21 mouse cellular contexts compared by ENCODE assay signal in genomic region chr2:74733765-74734164, GRCm38 (mm10). TPM values are rescaled to one million over a fixed set of nuclear protein-coding genes. Genes with fewer than 3 reads are reported as not detected.
A peak's percentile ranks its signal among the peaks of the same experiment; 100 is the strongest.
DNase-seq lines count a peak whose midpoint lies in the region; ATAC-seq and TF ChIP-seq lines count a peak whose summit lies in the region.
"Had no signal": no experiment of that assay in that cellular context is flagged by ENCODE, and none has a peak within 500 bp of the region (broad histone marks: within the 10 kb centered on the region; RNA-seq: fewer than 3 reads in every experiment).

No protein-coding gene starts in this region.

- DNase-seq in forebrain, embryonic 10.5 days (ENCODE audit: extremely low spot score, low spot score), result peak; percentile 34
- peak; percentile 9 for DNase-seq in CH12.LX (ENCODE audit: extremely low read depth)
- DNase-seq in limb, embryonic 10.5 days (ENCODE audit: low spot score), result peak; percentile 56
- DNase-seq in adrenal gland, adult 18-20 months (ENCODE audit: low spot score in 2 of 2), result no peak
- no peak for DNase-seq in layer of hippocampus, adult 18-20 months (ENCODE audit: low spot score in 2 of 2)
- DNase-seq: cerebellum, adult 18-20 months; heart, postnatal 10 days; kidney, adult 18-20 months; liver, postnatal 0 days; lung, postnatal 36 days; right cerebral cortex, postnatal 25 days; thymus, postnatal 25 days had no signal

- TF ChIP-seq POLR2A in CH12.LX (IDR thresholded peaks at IDR 0.05; ENCODE audit: low read depth, low read length), result no peak

- no peak for TF ChIP-seq EP300 in CH12.LX (IDR thresholded peaks at IDR 0.05; ENCODE audit: low read length)

- ATAC-seq in forebrain, embryonic 15.5 days (replicated peaks), result no peak
- ATAC-seq in hindbrain, embryonic 12.5 days (ENCODE audit: low FRiP score), result no peak
- no peak for ATAC-seq in midbrain, embryonic 16.5 days
- ATAC-seq: liver, postnatal 0 days; Patski had no signal

- 1% methylated on average over 6 of the region's 6 CpGs for WGBS in forebrain, embryonic 10.5 days
- WGBS in forebrain, embryonic 15.5 days, result 0% methylated on average over 6 of the region's 6 CpGs
- WGBS in hindbrain, embryonic 12.5 days, result 2% methylated on average over 6 of the region's 6 CpGs
- WGBS in limb, embryonic 10.5 days, result 5% methylated on average over 6 of the region's 6 CpGs
- under 1% methylated on average over 6 of the region's 6 CpGs for WGBS in midbrain, embryonic 16.5 days

- peaks cover 7% of the 10 kb centered on the region for H3K4me1 ChIP-seq in forebrain, embryonic 10.5 days
- H3K4me1 ChIP-seq in forebrain, embryonic 15.5 days, result peaks cover 7% of the 10 kb centered on the region
- H3K4me1 ChIP-seq in CH12.LX (ENCODE audit: control insufficient read depth in 1 of 2, insufficient read depth in 2 of 2), result peaks cover 11 to 58% of the 10 kb centered on the region in 2 experiments
- no peaks in the 10 kb centered on the region for H3K4me1 ChIP-seq in hindbrain, embryonic 12.5 days
- peaks cover 100% of the 10 kb centered on the region for H3K4me1 ChIP-seq in limb, embryonic 10.5 days
- H3K4me1 ChIP-seq in midbrain, embryonic 16.5 days (ENCODE audit: control insufficient read depth, insufficient read depth, low read length), result no peaks in the 10 kb centered on the region

- no peaks in the 10 kb centered on the region for H3K9me3 ChIP-seq in forebrain, embryonic 10.5 days
- H3K9me3 ChIP-seq in forebrain, embryonic 15.5 days, result no peaks in the 10 kb centered on the region
- H3K9me3 ChIP-seq in CH12.LX (replicated peaks; ENCODE audit: low read length), result peaks cover 16% of the 10 kb centered on the region
- H3K9me3 ChIP-seq in hindbrain, embryonic 12.5 days (replicated peaks), result no peaks in the 10 kb centered on the region
- no peaks in the 10 kb centered on the region for H3K9me3 ChIP-seq in limb, embryonic 10.5 days (replicated peaks)
- no peaks in the 10 kb centered on the region for H3K9me3 ChIP-seq in midbrain, embryonic 16.5 days (replicated peaks; ENCODE audit: control insufficient read depth, low read length, poor library complexity, severe bottlenecking)
- H3K9me3 ChIP-seq: limb, embryonic 12.5 days had no signal

- H3K4me2 ChIP-seq in forebrain, embryonic 15.5 days (replicated peaks), result no peak overlapping the region
- H3K4me2 ChIP-seq in CH12.LX (ENCODE audit: insufficient read depth, low read depth, poor library complexity, severe bottlenecking), result peak overlapping the region; percentile 98
- peak overlapping the region; percentile 49 for H3K4me2 ChIP-seq in hindbrain, embryonic 12.5 days (replicated peaks)
- H3K4me2 ChIP-seq in midbrain, embryonic 16.5 days (ENCODE audit: low read length), result no peak overlapping the region

- H3K27me3 ChIP-seq in forebrain, embryonic 10.5 days (ENCODE audit: poor library complexity, severe bottlenecking), result peaks cover 100% of the 10 kb centered on the region
- peaks cover 97% of the 10 kb centered on the region for H3K27me3 ChIP-seq in forebrain, embryonic 15.5 days
- H3K27me3 ChIP-seq in CH12.LX (replicated peaks), result no peaks in the 10 kb centered on the region
- peaks cover 90% of the 10 kb centered on the region for H3K27me3 ChIP-seq in hindbrain, embryonic 12.5 days
- H3K27me3 ChIP-seq in limb, embryonic 10.5 days (ENCODE audit: low read depth, poor library complexity, severe bottlenecking), result peaks cover 89% of the 10 kb centered on the region
- peaks cover 74% of the 10 kb centered on the region for H3K27me3 ChIP-seq in midbrain, embryonic 16.5 days (ENCODE audit: control insufficient read depth, insufficient read depth, low read depth, low read length)
- H3K27me3 ChIP-seq: Patski had no signal

- dilution Hi-C loops in CH12.LX (cut with MboI; ENCODE audit: extremely low pct_ligation_motif_present, extremely low pct_unique_long_range_greater_than_20kb, low sequenced_read_pairs), result no loop called here

- in situ Hi-C loops in CH12.LX (cut with MboI; ENCODE audit: low pct_ligation_motif_present, low pct_unique_long_range_greater_than_20kb, low sequenced_read_pairs), result no loop called here

- no peak overlapping the region for H3K27ac ChIP-seq in forebrain, embryonic 10.5 days
- no peak overlapping the region for H3K27ac ChIP-seq in forebrain, embryonic 15.5 days (replicated peaks)
- H3K27ac ChIP-seq in CH12.LX (ENCODE audit: insufficient read depth, low read depth), result no peak overlapping the region
- H3K27ac ChIP-seq in hindbrain, embryonic 12.5 days, result peak overlapping the region; percentile 97
- H3K27ac ChIP-seq in limb, embryonic 10.5 days, result no peak overlapping the region
- no peak overlapping the region for H3K27ac ChIP-seq in midbrain, embryonic 16.5 days (ENCODE audit: low read length)
- H3K27ac ChIP-seq: limb, embryonic 12.5 days had no signal

- no peaks in the 10 kb centered on the region for H3K36me3 ChIP-seq in forebrain, embryonic 10.5 days (replicated peaks)
- H3K36me3 ChIP-seq in forebrain, embryonic 15.5 days, result no peaks in the 10 kb centered on the region
- H3K36me3 ChIP-seq in CH12.LX (replicated peaks in 1 of 2; ENCODE audit: control insufficient read depth in 1 of 2, insufficient read depth in 1 of 2, low read length in 1 of 2), result peaks cover 7 to 24% of the 10 kb centered on the region in 2 experiments
- no peaks in the 10 kb centered on the region for H3K36me3 ChIP-seq in hindbrain, embryonic 12.5 days
- peaks cover 10% of the 10 kb centered on the region for H3K36me3 ChIP-seq in limb, embryonic 10.5 days
- H3K36me3 ChIP-seq in midbrain, embryonic 16.5 days (ENCODE audit: control insufficient read depth, insufficient read depth, low read length), result no peaks in the 10 kb centered on the region
- H3K36me3 ChIP-seq: limb, embryonic 12.5 days had no signal

- no peak overlapping the region for H3K4me3 ChIP-seq in forebrain, embryonic 10.5 days
- no peak overlapping the region for H3K4me3 ChIP-seq in forebrain, embryonic 15.5 days
- peak overlapping the region; percentile 7 to 59 (median 21) for H3K4me3 ChIP-seq in CH12.LX (replicated peaks in 1 of 3; ENCODE audit: low read depth in 2 of 3, low read length in 2 of 3, poor library complexity in 1 of 3)
- peak overlapping the region; percentile 44 for H3K4me3 ChIP-seq in hindbrain, embryonic 12.5 days
- H3K4me3 ChIP-seq in limb, embryonic 10.5 days, result no peak overlapping the region
- no peak overlapping the region for H3K4me3 ChIP-seq in midbrain, embryonic 16.5 days (ENCODE audit: low read depth, low read length)

- H3K79me2 ChIP-seq in CH12.LX (replicated peaks; ENCODE audit: control insufficient read depth, extremely low read depth, insufficient read depth, poor library complexity, severe bottlenecking), result peaks cover 16% of the 10 kb centered on the region

- no peak for TF ChIP-seq CTCF in CH12.LX (conservative IDR thresholded peaks at IDR 0.05 in 1 of 2, IDR thresholded peaks at IDR 0.05 in 1 of 2; ENCODE audit: low read depth in 2 of 2, low read length in 2 of 2)

- no peak overlapping the region for H3K9ac ChIP-seq in forebrain, embryonic 15.5 days (replicated peaks)
- peak overlapping the region; percentile 96 for H3K9ac ChIP-seq in CH12.LX (ENCODE audit: insufficient read depth, low read depth)
- H3K9ac ChIP-seq in hindbrain, embryonic 12.5 days, result peak overlapping the region; percentile 73
- H3K9ac ChIP-seq in midbrain, embryonic 16.5 days (ENCODE audit: low read depth, low read length), result no peak overlapping the region
- H3K9ac ChIP-seq: limb, embryonic 12.5 days; liver, postnatal 0 days had no signal

- TF ChIP-seq RAD21 in CH12.LX (IDR thresholded peaks at IDR 0.05; ENCODE audit: low read depth, low read length), result no peak

RNA-seq across cellular contexts. Expression of gene Gm28230, which starts 7.2 kb away (rescaled TPM):
- polyA plus RNA-seq in forebrain, embryonic 10.5 days (2016; fragmentation: Nextera tagmentation; extraction: Ambion mirVana), result not detected in 2 replicates
- not detected in 2 replicates for polyA plus RNA-seq in forebrain, embryonic 15.5 days (2015; fragmentation: Nextera tagmentation; extraction: Ambion mirVana)
- total RNA-seq in CH12.LX (2012; rRNA removed) (0.80 and 0.89 TPM in 2 replicates), CH12.LX (2014; rRNA removed) (0.84 and 1.1 TPM in 2 replicates)
- polyA plus RNA-seq in CH12.LX (2012; ENCODE audit: insufficient read length, low read depth), result 0.85 and 1.7 TPM in 2 replicates
- 0.66 and 1.1 TPM in 2 replicates for polyA plus RNA-seq in hindbrain, embryonic 12.5 days (2016; fragmentation: Nextera tagmentation; extraction: Ambion mirVana)
- polyA plus RNA-seq in limb, embryonic 10.5 days (2016; fragmentation: Nextera tagmentation; extraction: Ambion mirVana), result 0.70 and 0.79 TPM in 2 replicates
- 1 to 10 TPM; 1.6 to 2.8 TPM for total RNA-seq in adrenal gland, adult 18-20 months (2021)
- polyA plus RNA-seq in midbrain, embryonic 16.5 days (2015; fragmentation: Nextera tagmentation; extraction: Ambion mirVana), result not detected in 2 replicates
- not detected for total RNA-seq in layer of hippocampus, adult 18-20 months (2021)
- total RNA-seq: heart, postnatal 10 days; layer of hippocampus, postnatal 10 days; midbrain, postnatal 0 days had no signal
- polyA plus RNA-seq: cortical plate, adult 2 months; liver, postnatal 0 days; midbrain, postnatal 0 days had no signal

RNA-seq across cellular contexts. Expression of gene Hoxd4, which starts 22.0 kb away (rescaled TPM):
- polyA plus RNA-seq in forebrain, embryonic 10.5 days (2016; fragmentation: Nextera tagmentation; extraction: Ambion mirVana), result not detected in 2 replicates
- not detected in 2 replicates for polyA plus RNA-seq in forebrain, embryonic 15.5 days (2015; fragmentation: Nextera tagmentation; extraction: Ambion mirVana)
- total RNA-seq in CH12.LX (2012; rRNA removed), result 8.4 and 9.8 TPM in 2 replicates
- 6.0 and 7.2 TPM in 2 replicates for total RNA-seq in CH12.LX (2014; rRNA removed)
- 5.4 and 6.3 TPM in 2 replicates for polyA plus RNA-seq in CH12.LX (2012; ENCODE audit: insufficient read length, low read depth)
- polyA plus RNA-seq in hindbrain, embryonic 12.5 days (2016; fragmentation: Nextera tagmentation; extraction: Ambion mirVana), result 3.6 and 4.6 TPM in 2 replicates
- 1.2 and 2.3 TPM in 2 replicates for polyA plus RNA-seq in limb, embryonic 10.5 days (2016; fragmentation: Nextera tagmentation; extraction: Ambion mirVana)
- total RNA-seq in adrenal gland, adult 18-20 months (2021), result 10 to 100 TPM; 14.9 to 19.6 TPM
- not detected in 2 replicates for polyA plus RNA-seq in midbrain, embryonic 16.5 days (2015; fragmentation: Nextera tagmentation; extraction: Ambion mirVana)
- total RNA-seq in layer of hippocampus, adult 18-20 months (2021), result not detected
- total RNA-seq: layer of hippocampus, postnatal 10 days had no signal
- polyA plus RNA-seq: cortical plate, adult 2 months; liver, postnatal 0 days; midbrain, postnatal 0 days had no signal

RNA-seq across cellular contexts. Expression of gene Hoxd3, which starts 22.0 kb away (rescaled TPM):
- 0.10 TPM in 1 of 2 replicates, not detected in the other for polyA plus RNA-seq in forebrain, embryonic 10.5 days (2016; fragmentation: Nextera tagmentation; extraction: Ambion mirVana)
- not detected in 2 replicates for polyA plus RNA-seq in forebrain, embryonic 15.5 days (2015; fragmentation: Nextera tagmentation; extraction: Ambion mirVana)
- 0.50 TPM in 1 of 2 replicates, not detected in the other for total RNA-seq in CH12.LX (2012; rRNA removed)
- total RNA-seq in CH12.LX (2014; rRNA removed), result 0.12 and 0.14 TPM in 2 replicates
- 1.0 and 1.1 TPM in 2 replicates for polyA plus RNA-seq in CH12.LX (2012; ENCODE audit: insufficient read length, low read depth)
- 69.6 and 83.5 TPM in 2 replicates for polyA plus RNA-seq in hindbrain, embryonic 12.5 days (2016; fragmentation: Nextera tagmentation; extraction: Ambion mirVana)
- polyA plus RNA-seq in limb, embryonic 10.5 days (2016; fragmentation: Nextera tagmentation; extraction: Ambion mirVana), result 1.4 and 3.0 TPM in 2 replicates
- under 1 TPM; 0.89 to 0.90 TPM for total RNA-seq in adrenal gland, adult 18-20 months (2021)
- 0.17 TPM in 1 of 2 replicates, not detected in the other for polyA plus RNA-seq in midbrain, embryonic 16.5 days (2015; fragmentation: Nextera tagmentation; extraction: Ambion mirVana)
- total RNA-seq in layer of hippocampus, adult 18-20 months (2021), result not detected
- total RNA-seq: gastrocnemius, adult 18-20 months; heart, postnatal 10 days; layer of hippocampus, postnatal 10 days had no signal
- polyA plus RNA-seq: cortical plate, adult 2 months; liver, postnatal 0 days; midbrain, postnatal 0 days had no signal

RNA-seq across cellular contexts. Expression of gene Hoxd1, which starts 29.0 kb away (rescaled TPM):
- polyA plus RNA-seq in forebrain, embryonic 10.5 days (2016; fragmentation: Nextera tagmentation; extraction: Ambion mirVana), result not detected in 2 replicates
- not detected in 2 replicates for polyA plus RNA-seq in forebrain, embryonic 15.5 days (2015; fragmentation: Nextera tagmentation; extraction: Ambion mirVana)
- total RNA-seq in CH12.LX (2012; rRNA removed), result not detected in 2 replicates
- not detected in 2 replicates for total RNA-seq in CH12.LX (2014; rRNA removed)
- polyA plus RNA-seq in CH12.LX (2012; ENCODE audit: insufficient read length, low read depth), result not detected in 2 replicates
- polyA plus RNA-seq in hindbrain, embryonic 12.5 days (2016; fragmentation: Nextera tagmentation; extraction: Ambion mirVana), result 2.5 and 3.3 TPM in 2 replicates
- polyA plus RNA-seq in limb, embryonic 10.5 days (2016; fragmentation: Nextera tagmentation; extraction: Ambion mirVana), result 0.68 and 1.2 TPM in 2 replicates
- not detected for total RNA-seq in adrenal gland, adult 18-20 months (2021)
- polyA plus RNA-seq in midbrain, embryonic 16.5 days (2015; fragmentation: Nextera tagmentation; extraction: Ambion mirVana), result 0.11 TPM in 1 of 2 replicates, not detected in the other
- total RNA-seq in layer of hippocampus, adult 18-20 months (2021), result under 1 TPM in 1 of 2 experiments, not detected in 1; 0.17 TPM
- total RNA-seq: gastrocnemius, adult 18-20 months; heart, postnatal 10 days; layer of hippocampus, postnatal 10 days; midbrain, postnatal 0 days had no signal
- polyA plus RNA-seq: liver, postnatal 0 days; midbrain, postnatal 0 days; Patski had no signal

RNA-seq across cellular contexts. Expression of gene Hoxd8, which starts 29.4 kb away (rescaled TPM):
- polyA plus RNA-seq in forebrain, embryonic 10.5 days (2016; fragmentation: Nextera tagmentation; extraction: Ambion mirVana), result not detected in 2 replicates
- polyA plus RNA-seq in forebrain, embryonic 15.5 days (2015; fragmentation: Nextera tagmentation; extraction: Ambion mirVana), result 0.10 TPM in 1 of 2 replicates, not detected in the other
- total RNA-seq in CH12.LX (2012; rRNA removed), result not detected in 2 replicates
- total RNA-seq in CH12.LX (2014; rRNA removed), result 0.20 and 0.76 TPM in 2 replicates
- polyA plus RNA-seq in CH12.LX (2012; ENCODE audit: insufficient read length, low read depth), result 0.15 and 0.31 TPM in 2 replicates
- polyA plus RNA-seq in hindbrain, embryonic 12.5 days (2016; fragmentation: Nextera tagmentation; extraction: Ambion mirVana), result 0.14 and 0.46 TPM in 2 replicates
- polyA plus RNA-seq in limb, embryonic 10.5 days (2016; fragmentation: Nextera tagmentation; extraction: Ambion mirVana), result 11.6 and 17.4 TPM in 2 replicates
- total RNA-seq in adrenal gland, adult 18-20 months (2021), result 10 to 100 TPM; 24.6 to 36.4 TPM
- not detected in 2 replicates for polyA plus RNA-seq in midbrain, embryonic 16.5 days (2015; fragmentation: Nextera tagmentation; extraction: Ambion mirVana)
- not detected for total RNA-seq in layer of hippocampus, adult 18-20 months (2021)
- polyA plus RNA-seq: cortical plate, adult 2 months; liver, postnatal 0 days; midbrain, postnatal 0 days had no signal

Comparison
In these comparisons a context has a peak if more than half of its experiments do, and no peak if none do; other contexts are left out.
1. DNase-seq: peak in forebrain, embryonic 10.5 days (single experiment), CH12.LX (single experiment) and limb, embryonic 10.5 days (single experiment); none in adrenal gland, adult 18-20 months (0 of 2) and layer of hippocampus, adult 18-20 months (0 of 2).
2. H3K4me3 ChIP-seq: peak in CH12.LX (3 of 3) and hindbrain, embryonic 12.5 days (single experiment); none in forebrain, embryonic 10.5 days (single experiment), forebrain, embryonic 15.5 days (single experiment), limb, embryonic 10.5 days (single experiment) and midbrain, embryonic 16.5 days (single experiment).
3. H3K4me2 ChIP-seq: peak in CH12.LX (single experiment) and hindbrain, embryonic 12.5 days (single experiment); none in forebrain, embryonic 15.5 days (single experiment) and midbrain, embryonic 16.5 days (single experiment).
4. H3K9ac ChIP-seq: peak in CH12.LX (single experiment) and hindbrain, embryonic 12.5 days (single experiment); none in forebrain, embryonic 15.5 days (single experiment) and midbrain, embryonic 16.5 days (single experiment).
5. RNA of gene Hoxd3, which starts 22.0 kb away (polyA plus RNA-seq): 69.6 to 83.5 TPM in hindbrain, embryonic 12.5 days; 1.4 to 3.0 TPM in limb, embryonic 10.5 days, 1.0 to 1.1 TPM in CH12.LX, 0.10 TPM in forebrain, embryonic 10.5 days, 0.17 TPM in midbrain, embryonic 16.5 days and not detected in forebrain, embryonic 15.5 days; every median in the first group is over 10 times any median in the second.